Mouse (Mus musculus) midbrain, postnatal 0 days (tissue): ENCODE measurements at regions not wholly inside any gene's neighbourhood (a gene's known extent, or its start where the extent isn't known, plus 50 kb on each side); places are given as distances from the start of the nearest gene placed in this dataset.
"Not testable (repeated sequence)": the region's sequence is repeated elsewhere in the genome, so short reads cannot be mapped to it uniquely, and the experiment has no call there.

ENCODE experiments used
- ATAC-seq: fragments of 200-750 bp; cut with Nextera tagmentation; 2 replicates; pipeline ENCODE4 v1.8.0; 2017; ENCODE audit warnings: moderate number of reproducible peaks, mild to moderate bottlenecking, moderate TSS enrichment, moderate library complexity; ENCODE audit not compliant: low FRiP score
- DNase-seq: peaks from one replicate; pipeline ENCODE4 v3.0.0-alpha.2; 2015; ENCODE audit warnings: low spot score
- H3K27ac ChIP-seq: fragments of 300-500 bp; sonication (generic); 2 replicates; pipeline ENCODE4 v1.5.1; 2014; ENCODE audit warnings: low read depth, mild to moderate bottlenecking, low read length, mixed read lengths
- H3K27me3 ChIP-seq: fragments of 300-500 bp; sonication (generic); 2 replicates; pipeline ENCODE4 v1.6.1; 2014; ENCODE audit warnings: low read length, control low read depth, mixed read lengths; ENCODE audit not compliant: insufficient read depth
- H3K36me3 ChIP-seq: fragments of 300-500 bp; sonication (generic); 2 replicates; pipeline ENCODE4 v1.6.1; 2014; ENCODE audit warnings: low read length, control low read depth, mixed read lengths; ENCODE audit not compliant: insufficient read depth
- H3K4me1 ChIP-seq: fragments of 300-500 bp; sonication (generic); 2 replicates; pipeline ENCODE4 v1.6.1; 2014; ENCODE audit warnings: mild to moderate bottlenecking, control low read depth, antibody characterized with exemption, low read length, mixed read lengths; ENCODE audit not compliant: insufficient read depth
- H3K4me2 ChIP-seq: fragments of 300-500 bp; sonication (generic); 2 replicates; pipeline ENCODE4 v1.6.1; 2014; ENCODE audit warnings: low read depth, mild to moderate bottlenecking, low read length, mixed read lengths; ENCODE audit not compliant: poor library complexity, severe bottlenecking
- H3K4me3 ChIP-seq: fragments of 300-500 bp; sonication (generic); 2 replicates; pipeline ENCODE4 v1.5.1; 2014; ENCODE audit warnings: low read depth, mild to moderate bottlenecking, low read length, moderate library complexity
- H3K9ac ChIP-seq: fragments of 300-500 bp; sonication (generic); replicated peaks from 2 replicates; pipeline ENCODE4 v1.6.1; 2014; ENCODE audit warnings: mild to moderate bottlenecking, low read length, moderate library complexity, mixed read lengths; ENCODE audit not compliant: poor library complexity, severe bottlenecking
- H3K9me3 ChIP-seq: fragments of 300-500 bp; sonication (generic); 2 replicates; pipeline ENCODE4 v1.6.1; 2016; ENCODE audit warnings: low read length, control low read depth
- CTCF ChIP-seq: IDR thresholded peaks from 2 replicates; pipeline ENCODE4 v1.5.1; 2016; ENCODE audit warnings: antibody characterized with exemption, mild to moderate bottlenecking
- WGBS: fragments of 180-500 bp; shearing (Covaris S2); extraction: QIAGEN DNeasy Blood & Tissue Kit; methylation state at CpG from one replicate; pipeline ENCODE4 v1.1.7; 2014; 5-methylcytosine and 5-hydroxymethylcytosine counted together

GRCm38 (mm10) chr14:87799803-87800202 is 383.4 kb downstream of the Tdrd3 start:
- Histone ChIP-seq H3K27me3 (no peaks in the 10 kb centered on the region), H3K4me1 (no peaks in the 10 kb centered on the region), H3K9me3 (no peaks in the 10 kb centered on the region), H3K27ac (no peak overlapping the region), H3K36me3 (no peaks in the 10 kb centered on the region), H3K4me2 (no peak overlapping the region), H3K9ac (no peak overlapping the region), H3K4me3 (no peak overlapping the region)
- TF ChIP-seq CTCF: no peak
- no peak; the same call in 1 of the 2 replicates for ATAC-seq
- DNase-seq: no peak
- 79% methylated on average over 1 of the region's 1 CpGs for WGBS

GRCm38 (mm10) chr14:87809664-87810063 is 393.2 kb downstream of the Tdrd3 start:
- H3K9ac ChIP-seq, DNase-seq, H3K4me3 ChIP-seq, H3K36me3 ChIP-seq, H3K27ac ChIP-seq, H3K9me3 ChIP-seq, H3K4me2 ChIP-seq, H3K27me3 ChIP-seq, H3K4me1 ChIP-seq, ATAC-seq: not testable (repeated sequence)
- WGBS: 95% methylated on average over 15 of the region's 15 CpGs

GRCm38 (mm10) chr14:87844120-87844519 is 427.7 kb downstream of the Tdrd3 start:
- 45% methylated on average over 2 of the region's 2 CpGs for WGBS
- no peak for DNase-seq

GRCm38 (mm10) chr14:87861486-87861885 is 445.0 kb downstream of the Tdrd3 start:
- H3K4me3 ChIP-seq: no peak overlapping the region
- ATAC-seq (no peak), DNase-seq (no peak)
- no peak for TF ChIP-seq CTCF
- H3K27me3 ChIP-seq: no peaks in the 10 kb centered on the region
- H3K9me3 ChIP-seq: no peaks in the 10 kb centered on the region
- no peak overlapping the region for H3K27ac ChIP-seq
- WGBS: 96% methylated on average over 3 of the region's 3 CpGs
- no peak overlapping the region for H3K9ac ChIP-seq
- H3K36me3 ChIP-seq: no peaks in the 10 kb centered on the region
- H3K4me2 ChIP-seq: no peak overlapping the region
- no peaks in the 10 kb centered on the region for H3K4me1 ChIP-seq

More at GRCm38 (mm10) chr14:87844120-87844519, 427.7 kb downstream of the Tdrd3 start:
- Histone ChIP-seq H3K27ac (no peak overlapping the region), H3K9me3 (no peaks in the 10 kb centered on the region), H3K27me3 (no peaks in the 10 kb centered on the region), H3K4me2 (no peak overlapping the region), H3K4me3 (no peak overlapping the region), H3K9ac (no peak overlapping the region), H3K4me1 (no peaks in the 10 kb centered on the region), H3K36me3 (no peaks in the 10 kb centered on the region)
- ATAC-seq: no peak
- TF ChIP-seq CTCF: no peak

GRCm38 (mm10) chr14:87864388-87865215 is 448.2 kb downstream of the Tdrd3 start:
- ATAC-seq: peak; percentile 38

More at GRCm38 (mm10) chr14:87864388-87865215, 448.2 kb downstream of the Tdrd3 start:
- H3K36me3 ChIP-seq: no peaks in the 10 kb centered on the region
- no peak overlapping the region for H3K4me2 ChIP-seq
- H3K4me3 ChIP-seq: no peak overlapping the region
- no peaks in the 10 kb centered on the region for H3K9me3 ChIP-seq
- WGBS: 91% methylated on average over 9 of the region's 9 CpGs
- DNase-seq: no peak
- H3K27me3 ChIP-seq: no peaks in the 10 kb centered on the region
- no peak for TF ChIP-seq CTCF
- H3K9ac ChIP-seq: no peak overlapping the region
- no peaks in the 10 kb centered on the region for H3K4me1 ChIP-seq
- H3K27ac ChIP-seq: no peak overlapping the region
